In genomic region chr6:27014475-27014874, GRCm38 (mm10) we compare ENCODE assay signal across 28 mouse cellular contexts.
"Had no signal": no experiment of that assay in that cellular context is flagged by ENCODE, and none has a peak within 500 bp of the region (broad histone marks: within the 10 kb centered on the region; RNA-seq: fewer than 3 reads in every experiment).

No protein-coding gene starts in this region.

- H3K4me3 ChIP-seq: gastrocnemius, adult 2 months; heart, embryonic 10.5 days; heart, embryonic 12.5 days; hindbrain, embryonic 10.5 days; hindbrain, embryonic 12.5 days; intestine, embryonic 15.5 days; layer of hippocampus, adult 2 months; limb, embryonic 12.5 days; limb, embryonic 15.5 days; liver, embryonic 13.5 days had no signal

- H3K9me3 ChIP-seq: heart, embryonic 10.5 days; heart, embryonic 12.5 days; hindbrain, embryonic 10.5 days; hindbrain, embryonic 12.5 days; intestine, embryonic 15.5 days; limb, embryonic 12.5 days; limb, embryonic 15.5 days; liver, embryonic 13.5 days had no signal

- H3K9ac ChIP-seq: heart, embryonic 12.5 days; hindbrain, embryonic 12.5 days; hindbrain, embryonic 14.5 days; intestine, embryonic 15.5 days; limb, embryonic 12.5 days; limb, embryonic 15.5 days; liver, embryonic 13.5 days had no signal

- DNase-seq: gastrocnemius, adult 2 months; gastrocnemius, postnatal 10 days; gastrocnemius, postnatal 25 days; heart, adult 18-20 months; heart, postnatal 10 days; heart, postnatal 4 days; kidney, adult 18-20 months; kidney, adult 8-10 months; kidney, postnatal 10 days; kidney, postnatal 25 days; kidney, postnatal 4 days; layer of hippocampus, adult 9-11 months; layer of hippocampus, postnatal 36 days; left cerebral cortex, postnatal 4 days; liver, embryonic 13.5 days had no signal

- ATAC-seq: hindbrain, embryonic 16.5 days; inflammation-experienced regulatory T-cells, adult 6 months; intestine, embryonic 15.5 days; intestine, postnatal 0 days had no signal

- H3K4me1 ChIP-seq: heart, embryonic 10.5 days; heart, embryonic 12.5 days; hindbrain, embryonic 10.5 days; hindbrain, embryonic 12.5 days; intestine, embryonic 15.5 days; limb, embryonic 12.5 days; limb, embryonic 15.5 days; liver, embryonic 13.5 days had no signal

- H3K4me2 ChIP-seq: heart, embryonic 12.5 days; hindbrain, embryonic 12.5 days; hindbrain, embryonic 14.5 days; intestine, embryonic 15.5 days; limb, embryonic 12.5 days; limb, embryonic 15.5 days; liver, embryonic 11.5 days; liver, embryonic 13.5 days had no signal

- H3K27me3 ChIP-seq: heart, embryonic 12.5 days; hindbrain, embryonic 12.5 days; intestine, embryonic 15.5 days; limb, embryonic 12.5 days; limb, embryonic 15.5 days; liver, embryonic 13.5 days had no signal

- H3K27ac ChIP-seq: gastrocnemius, adult 2 months; heart, embryonic 10.5 days; hindbrain, embryonic 10.5 days; hindbrain, embryonic 12.5 days; hindbrain, embryonic 14.5 days; intestine, embryonic 15.5 days; layer of hippocampus, adult 2 months; limb, embryonic 12.5 days; limb, embryonic 15.5 days; liver, embryonic 13.5 days had no signal

- H3K36me3 ChIP-seq: heart, embryonic 10.5 days; heart, embryonic 12.5 days; hindbrain, embryonic 10.5 days; hindbrain, embryonic 12.5 days; intestine, embryonic 15.5 days; limb, embryonic 12.5 days; limb, embryonic 15.5 days; liver, embryonic 13.5 days had no signal
